Mouse (Mus musculus) lung, adult 2 months (tissue): Measurements from ENCODE around the gene Foxj3.

Source experiments
- CTCF ChIP-seq: fragments of 200-500 bp; IDR thresholded peaks from 2 replicates; pipeline ENCODE4 v1.5.1; 2011; ENCODE audit warnings: mild to moderate bottlenecking, low read length, control low read depth; ENCODE audit not compliant: insufficient read depth
- POLR2A ChIP-seq: fragments of 200-500 bp; IDR thresholded peaks from 2 replicates; pipeline ENCODE4 v1.6.1; 2011; ENCODE audit warnings: low read depth, mild to moderate bottlenecking, control low read depth, low read length, borderline replicate concordance; ENCODE audit errors: extremely low read depth

DNA sequence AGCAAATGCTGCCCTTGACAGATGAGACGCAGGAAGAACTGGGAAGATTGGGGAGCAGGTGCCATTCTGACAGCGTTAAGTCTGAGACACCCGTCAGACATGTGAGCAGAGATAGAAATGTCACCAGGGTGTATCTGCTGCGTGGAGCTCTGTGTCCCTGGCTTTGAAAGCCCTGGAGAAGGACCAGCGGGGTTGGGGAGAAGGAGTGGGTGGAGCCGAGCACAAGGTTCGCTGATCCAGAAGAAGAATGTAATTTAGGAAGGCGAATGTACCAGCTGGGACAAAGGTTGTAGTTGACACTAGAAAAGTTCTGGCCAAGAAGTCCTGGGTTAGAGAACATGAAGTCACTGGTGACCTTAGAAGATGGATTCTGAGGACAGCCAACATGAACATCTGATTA, 129.3 kb downstream of the Foxj3 start:
- TF ChIP-seq CTCF (no peak), POLR2A (no peak)
